ENCODE assay signal across 28 mouse cellular contexts in the genomic region with DNA sequence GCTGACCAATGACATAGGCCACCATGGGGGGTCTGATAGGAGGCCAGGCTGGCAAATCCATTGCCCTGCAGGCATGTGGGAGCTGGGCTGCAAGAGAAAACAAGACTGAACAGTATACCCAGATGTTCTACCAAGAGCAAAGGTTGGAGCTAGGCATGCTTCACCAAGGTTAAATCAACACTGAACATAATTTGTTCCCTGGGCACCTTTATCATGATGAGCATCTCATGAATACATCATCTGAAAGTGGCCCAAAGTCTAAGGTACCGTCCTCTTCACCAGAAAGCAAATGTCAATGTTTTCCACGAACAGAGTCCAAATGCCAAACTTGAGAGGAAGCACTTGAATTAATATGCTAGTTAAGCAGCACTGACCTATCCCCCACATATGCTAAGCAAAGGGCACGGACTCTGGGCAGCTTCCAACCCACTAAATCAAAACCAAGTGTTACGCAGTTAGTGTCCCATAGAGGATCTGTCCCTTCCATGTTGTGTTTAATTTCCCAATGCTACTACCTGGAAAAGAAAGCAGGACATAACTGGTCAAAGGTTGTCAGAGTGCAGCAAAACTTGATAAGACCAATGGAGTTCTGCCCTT.
A peak's percentile ranks its signal among the peaks of the same experiment; 100 is the strongest.
DNase-seq lines count a peak whose midpoint lies in the region; ATAC-seq and TF ChIP-seq lines count a peak whose summit lies in the region.
"Had no signal": no experiment of that assay in that cellular context is flagged by ENCODE, and none has a peak within 500 bp of the region (broad histone marks: within the 10 kb centered on the region; RNA-seq: fewer than 3 reads in every experiment).

No protein-coding gene starts in this region.

- WGBS in liver, adult 2 months: 26% methylated on average over 4 of the region's 4 CpGs
- WGBS in liver, embryonic 12.5 days (ENCODE audit: insufficient replicate concordance): 68% methylated on average over 4 of the region's 4 CpGs

- H3K4me3 ChIP-seq in liver, adult 2 months (ENCODE audit: insufficient read depth, low read depth, low read length): no peak overlapping the region
- H3K4me3 ChIP-seq in liver, embryonic 12.5 days: no peak overlapping the region
- H3K4me3 ChIP-seq: embryonic facial prominence, embryonic 10.5 days; embryonic facial prominence, embryonic 13.5 days; erythroblast, embryonic 14.5 days; forebrain, embryonic 12.5 days; forebrain, embryonic 15.5 days; heart, embryonic 12.5 days; heart, embryonic 15.5 days; hindbrain, embryonic 10.5 days; hindbrain, embryonic 13.5 days had no signal

- H3K4me1 ChIP-seq in liver, adult 2 months (ENCODE audit: control insufficient read depth, insufficient read depth, low read length): peaks cover 12% of the 10 kb centered on the region
- no peaks in the 10 kb centered on the region for H3K4me1 ChIP-seq in liver, embryonic 12.5 days
- H3K4me1 ChIP-seq: embryonic facial prominence, embryonic 10.5 days; embryonic facial prominence, embryonic 13.5 days; forebrain, embryonic 12.5 days; forebrain, embryonic 15.5 days; heart, embryonic 12.5 days; heart, embryonic 15.5 days; hindbrain, embryonic 10.5 days; hindbrain, embryonic 13.5 days had no signal

- no peak overlapping the region for H3K4me2 ChIP-seq in liver, embryonic 12.5 days
- H3K4me2 ChIP-seq: embryonic facial prominence, embryonic 13.5 days; forebrain, embryonic 12.5 days; forebrain, embryonic 15.5 days; heart, embryonic 12.5 days; heart, embryonic 15.5 days; hindbrain, embryonic 13.5 days had no signal

- H3K27ac ChIP-seq in liver, adult 2 months (replicated peaks; ENCODE audit: insufficient read depth, low read depth, low read length): peak overlapping the region; percentile 93
- H3K27ac ChIP-seq in liver, embryonic 12.5 days: no peak overlapping the region
- H3K27ac ChIP-seq: embryonic facial prominence, embryonic 10.5 days; embryonic facial prominence, embryonic 13.5 days; forebrain, embryonic 12.5 days; forebrain, embryonic 15.5 days; heart, embryonic 15.5 days; hindbrain, embryonic 10.5 days; hindbrain, embryonic 13.5 days had no signal

- no peak for TF ChIP-seq CTCF in liver, adult 2 months (IDR thresholded peaks at IDR 0.05; ENCODE audit: low read depth, low read length)

- no peak for ATAC-seq in liver, embryonic 12.5 days
- ATAC-seq: CD4-positive, CD25-positive, alpha-beta regulatory T cell, adult 4 months; forebrain, embryonic 15.5 days had no signal

- no peaks in the 10 kb centered on the region for H3K9me3 ChIP-seq in liver, embryonic 12.5 days (replicated peaks)
- H3K9me3 ChIP-seq: embryonic facial prominence, embryonic 10.5 days; embryonic facial prominence, embryonic 13.5 days; forebrain, embryonic 12.5 days; forebrain, embryonic 15.5 days; heart, embryonic 15.5 days; hindbrain, embryonic 10.5 days; hindbrain, embryonic 13.5 days had no signal

- no peaks in the 10 kb centered on the region for H3K27me3 ChIP-seq in liver, adult 2 months (ENCODE audit: control insufficient read depth, insufficient read depth, low read length)
- H3K27me3 ChIP-seq in liver, embryonic 12.5 days (replicated peaks): no peaks in the 10 kb centered on the region
- H3K27me3 ChIP-seq: embryonic facial prominence, embryonic 13.5 days; forebrain, embryonic 12.5 days; forebrain, embryonic 15.5 days; heart, embryonic 12.5 days; heart, embryonic 15.5 days; hindbrain, embryonic 13.5 days had no signal

- H3K9ac ChIP-seq in liver, adult 2 months (ENCODE audit: low read depth, low read length): 0 out of 2 replicates have a peak overlapping the region, but pooled peaks have one; percentile 36
- no peak overlapping the region for H3K9ac ChIP-seq in liver, embryonic 12.5 days
- H3K9ac ChIP-seq: embryonic facial prominence, embryonic 13.5 days; forebrain, embryonic 12.5 days; forebrain, embryonic 15.5 days; heart, embryonic 12.5 days; heart, embryonic 15.5 days; hindbrain, embryonic 13.5 days had no signal

- H3K79me2 ChIP-seq in liver, adult 2 months (ENCODE audit: control insufficient read depth, insufficient read depth, low read length): no peaks in the 10 kb centered on the region

- H3K36me3 ChIP-seq in liver, adult 2 months (ENCODE audit: control insufficient read depth, insufficient read depth, low read length): no peaks in the 10 kb centered on the region
- no peaks in the 10 kb centered on the region for H3K36me3 ChIP-seq in liver, embryonic 12.5 days
- H3K36me3 ChIP-seq: embryonic facial prominence, embryonic 10.5 days; embryonic facial prominence, embryonic 13.5 days; forebrain, embryonic 12.5 days; forebrain, embryonic 15.5 days; heart, embryonic 12.5 days; heart, embryonic 15.5 days; hindbrain, embryonic 10.5 days; hindbrain, embryonic 13.5 days had no signal

- DNase-seq in kidney, adult 11 months: peak; percentile 29
- no peak for DNase-seq in kidney, postnatal 14 days
- DNase-seq in kidney, adult 8-10 months: peak; percentile 42 to 59
- DNase-seq in kidney, postnatal 10 days: no peak
- peak; percentile 100 for DNase-seq in liver, adult 2 months (ENCODE audit: extremely low read depth, low read depth, low spot score)
- DNase-seq in kidney, postnatal 36 days: peak; percentile 20 to 61
- DNase-seq in testis, postnatal 10 days (ENCODE audit: low spot score): no peak
- DNase-seq: adrenal gland, postnatal 14 days; cerebellum, adult 11-12 months; cerebellum, adult 8-10 months; cerebellum, postnatal 10 days; cerebellum, postnatal 36 days; embryo, embryonic 11 days; gastrocnemius, postnatal 25 days; heart, adult 18-20 months; heart, postnatal 10 days; heart, postnatal 36 days had no signal

- TF ChIP-seq POLR2A in liver, adult 2 months (IDR thresholded peaks at IDR 0.05; ENCODE audit: extremely low read depth, insufficient read depth, low read length): no peak

Comparison
In these comparisons a context has a peak if more than half of its experiments do, and no peak if none do; other contexts are left out.
1. DNase-seq: peak in kidney, adult 11 months (single experiment), kidney, adult 8-10 months (2 of 2), liver, adult 2 months (single experiment) and kidney, postnatal 36 days (2 of 2); none in kidney, postnatal 14 days (single experiment), kidney, postnatal 10 days (single experiment) and testis, postnatal 10 days (single experiment).